Mouse (Mus musculus) myocyte (in vitro differentiated cells): ENCODE measurements at regions not wholly inside any gene's neighbourhood (a gene's known extent, or its start where the extent isn't known, plus 50 kb on each side); places are given as distances from the start of the nearest gene placed in this dataset.

Experiments
- CEBPB ChIP-seq: IDR thresholded peaks from 2 replicates; pipeline ENCODE4 v1.6.1; 2011; ENCODE audit warnings: mild to moderate bottlenecking, moderate library complexity; ENCODE audit not compliant: poor library complexity, insufficient read depth, severe bottlenecking
- E2F4 ChIP-seq: IDR thresholded peaks from one replicate; pipeline ENCODE4 v1.6.1; 2011; ENCODE audit warnings: mild to moderate bottlenecking, control low read depth, moderate library complexity; ENCODE audit not compliant: insufficient read depth
- MAX ChIP-seq: IDR thresholded peaks from one replicate; pipeline ENCODE4 v1.6.1; 2011; ENCODE audit warnings: low read depth, mild to moderate bottlenecking, control low read depth
- MYOD1 ChIP-seq, 3 experiments: IDR thresholded peaks; one replicate each; pipeline ENCODE4 v1.6.1; 2011; ENCODE audit warnings: control low read depth in 2 of 3, low read depth in 2 of 3, mild to moderate bottlenecking in 2 of 3, moderate library complexity in 1 of 3; ENCODE audit not compliant: insufficient read length in 2 of 3, control insufficient read depth in 1 of 3
- MYOG ChIP-seq, 3 experiments: IDR thresholded peaks; one replicate each; pipeline ENCODE4 v1.6.1; 2011; ENCODE audit warnings: control low read depth in 2 of 3, low read depth in 2 of 3, mild to moderate bottlenecking in 2 of 3; ENCODE audit not compliant: insufficient read length in 2 of 3, control insufficient read depth in 1 of 3, insufficient read depth in 1 of 3
- POLR2A ChIP-seq: IDR thresholded peaks from one replicate; pipeline ENCODE4 v1.6.1; 2011; ENCODE audit warnings: low read depth, mild to moderate bottlenecking, control low read depth, moderate library complexity; ENCODE audit not compliant: insufficient read length
- POLR2AphosphoS2 ChIP-seq: IDR thresholded peaks from one replicate; pipeline ENCODE4 v1.6.1; 2011; ENCODE audit warnings: low read depth, control low read depth; ENCODE audit not compliant: insufficient read length
- REST ChIP-seq: IDR thresholded peaks from one replicate; pipeline ENCODE4 v1.6.1; 2011; ENCODE audit warnings: mild to moderate bottlenecking, control low read depth, moderate library complexity; ENCODE audit not compliant: insufficient read depth, insufficient read length
- SRF ChIP-seq: IDR thresholded peaks from one replicate; pipeline ENCODE4 v1.6.1; 2011; ENCODE audit warnings: low read depth; ENCODE audit not compliant: control insufficient read depth, insufficient read length
- TCF12 ChIP-seq: IDR thresholded peaks from one replicate; pipeline ENCODE4 v1.6.1; 2011; ENCODE audit warnings: mild to moderate bottlenecking, control low read depth; ENCODE audit not compliant: poor library complexity, insufficient read depth, severe bottlenecking
- TCF3 ChIP-seq: IDR thresholded peaks from one replicate; pipeline ENCODE4 v1.6.1; 2011; ENCODE audit warnings: low read depth, control low read depth; ENCODE audit not compliant: insufficient read length
- USF1 ChIP-seq: IDR thresholded peaks from one replicate; pipeline ENCODE4 v1.6.1; 2011; ENCODE audit warnings: low read depth, mild to moderate bottlenecking, control low read depth, moderate library complexity

DNA sequence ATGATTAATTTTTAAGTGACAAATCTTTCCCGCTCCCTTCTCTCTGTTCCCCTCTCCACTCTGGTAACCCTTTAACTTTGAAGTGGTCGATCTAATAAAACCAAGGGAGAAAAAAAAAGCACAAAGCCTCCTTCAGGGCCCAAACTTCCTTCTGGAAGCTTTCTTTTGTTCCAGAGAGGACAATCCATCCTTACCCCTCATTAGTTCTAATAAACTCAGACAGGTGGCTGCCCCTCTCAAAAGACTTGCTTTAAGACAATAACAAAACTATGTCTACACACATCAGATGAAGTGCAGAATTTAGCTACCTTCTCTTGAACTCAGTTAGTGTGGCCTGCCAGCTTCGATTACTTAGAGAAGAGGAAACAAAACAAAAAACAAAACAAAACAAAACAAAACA is 94.6 kb upstream of the Fat1 start:
- no peak for TF ChIP-seq POLR2A
- no peak for TF ChIP-seq E2F4
- TF ChIP-seq MAX: no peak
- no peak for TF ChIP-seq TCF12
- TF ChIP-seq MYOG (IDR thresholded peaks at IDR 0.05; ENCODE audit: control insufficient read depth in 1 of 3, insufficient read depth in 1 of 3, insufficient read length in 2 of 3, low read depth in 2 of 3): no peak
- TF ChIP-seq REST: no peak
- no peak for TF ChIP-seq USF1
- TF ChIP-seq MYOD1 (IDR thresholded peaks at IDR 0.05; ENCODE audit: control insufficient read depth in 1 of 3, insufficient read length in 2 of 3, low read depth in 2 of 3): no peak
- no peak for TF ChIP-seq TCF3
- TF ChIP-seq SRF: no peak
- no peak for TF ChIP-seq POLR2AphosphoS2
- no peak for TF ChIP-seq CEBPB
